Mouse (Mus musculus) MN1 (cell line): ENCODE results near the gene Schip1.
"Not testable (repeated sequence)": the region's sequence is repeated elsewhere in the genome, so short reads cannot be mapped to it uniquely, and the experiment has no call there.

Experiments
- DNase-seq: peaks from one replicate; pipeline ENCODE4 v3.0.0-alpha.2; 2016; ENCODE audit warnings: low spot score

The Schip1 gene

DNA sequence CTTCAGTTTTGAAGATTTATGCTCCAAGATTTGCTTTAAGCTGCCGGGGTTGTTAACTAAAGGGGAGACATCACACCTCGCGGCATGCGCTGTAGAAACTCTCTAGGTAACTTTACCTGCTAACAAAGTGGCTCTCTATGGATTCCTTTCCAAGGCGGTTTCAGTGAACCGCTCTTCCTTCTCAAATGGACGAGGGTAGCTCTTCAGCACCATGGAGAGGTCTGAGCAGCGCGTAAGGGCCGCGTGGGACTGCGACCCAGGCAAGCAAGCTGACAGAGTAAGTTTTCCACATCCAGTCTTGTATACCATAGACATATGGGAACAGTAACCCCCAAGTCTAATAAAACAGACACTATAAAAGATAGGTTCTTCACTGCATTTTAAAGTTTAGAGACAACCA, at the start of gene Schip1:
Schip1 (plus strand) TSS at position 72 of the 400 bp plus-strand sequence.
- no peak for DNase-seq

DNA sequence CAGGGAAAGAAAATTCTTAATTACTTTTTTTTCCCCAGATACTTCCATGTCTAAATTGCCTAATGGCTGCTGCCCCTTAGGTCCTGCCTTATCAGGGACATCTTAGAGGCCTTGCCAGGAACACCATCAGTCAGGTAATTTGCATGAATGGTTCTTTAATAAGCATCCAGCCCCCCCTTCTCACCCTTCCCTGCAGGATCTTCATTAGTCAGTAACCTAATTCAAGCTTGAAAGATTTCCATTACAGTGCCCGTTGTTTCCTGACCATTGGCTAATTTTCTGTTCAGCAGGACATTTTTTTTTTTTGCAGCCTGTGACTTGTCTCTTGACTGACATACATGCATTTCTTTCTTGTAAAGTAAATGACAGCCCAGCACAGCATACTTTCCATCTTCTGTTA, 48.8 kb upstream of the Schip1 start:
- DNase-seq = no peak

DNA sequence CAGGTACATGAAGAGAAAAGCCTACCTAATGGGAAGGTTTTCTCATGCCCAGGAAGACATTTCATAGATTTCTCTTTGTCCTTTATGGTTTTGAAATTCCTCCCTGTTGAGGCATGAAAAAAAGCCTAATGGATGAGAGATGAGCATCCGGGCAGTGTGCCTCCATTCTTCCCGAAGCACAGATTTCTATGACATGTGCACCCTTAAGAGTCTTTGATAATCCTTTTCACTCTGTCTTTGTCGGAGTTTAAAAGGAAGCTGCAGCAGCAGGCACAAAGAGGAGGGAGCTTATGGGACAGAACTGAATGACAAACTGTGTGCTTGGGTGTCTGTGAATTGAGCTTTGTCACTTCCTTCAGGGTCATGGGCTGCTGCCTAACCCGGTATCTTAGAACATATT, 45.2 kb upstream of the Schip1 start:
- no peak for DNase-seq

DNA sequence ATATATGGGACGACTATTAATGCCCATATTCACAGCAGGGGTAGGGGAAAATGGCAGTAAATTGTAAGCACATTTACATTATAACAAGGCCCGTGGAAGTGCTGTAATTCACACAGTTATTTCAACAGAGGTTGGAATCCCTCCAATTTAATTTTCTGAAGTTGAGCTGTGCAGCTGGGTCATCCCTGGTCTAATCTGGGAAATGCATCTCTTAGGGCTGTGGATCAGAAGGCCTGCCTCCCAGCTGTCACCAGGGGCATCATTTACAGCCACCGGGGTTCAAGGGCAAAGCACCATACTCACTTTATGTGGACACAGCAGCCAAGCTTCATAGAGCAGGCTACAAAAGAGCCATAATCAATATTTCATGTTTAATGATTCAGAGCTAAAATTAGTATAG, 28.5 kb upstream of the Schip1 start:
- DNase-seq = no peak

DNA sequence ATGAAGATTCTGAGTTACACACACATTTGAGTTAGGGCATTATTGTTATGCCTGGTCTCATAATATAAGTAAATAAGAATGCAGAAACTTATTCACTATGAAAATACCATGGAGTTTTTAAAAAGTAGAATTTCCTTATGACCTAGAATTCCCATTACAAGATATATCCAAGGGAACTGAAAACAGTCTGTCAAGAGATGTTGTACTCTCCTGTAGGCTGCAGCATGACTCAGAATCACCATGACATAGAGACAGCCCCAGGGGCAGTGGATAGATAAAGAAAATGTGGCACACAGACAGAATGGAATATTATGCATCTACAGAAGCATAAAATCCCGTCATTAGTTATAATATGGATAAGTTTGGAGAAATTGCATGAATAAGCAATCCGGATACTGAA, 21.7 kb upstream of the Schip1 start:
- DNase-seq = no peak

DNA sequence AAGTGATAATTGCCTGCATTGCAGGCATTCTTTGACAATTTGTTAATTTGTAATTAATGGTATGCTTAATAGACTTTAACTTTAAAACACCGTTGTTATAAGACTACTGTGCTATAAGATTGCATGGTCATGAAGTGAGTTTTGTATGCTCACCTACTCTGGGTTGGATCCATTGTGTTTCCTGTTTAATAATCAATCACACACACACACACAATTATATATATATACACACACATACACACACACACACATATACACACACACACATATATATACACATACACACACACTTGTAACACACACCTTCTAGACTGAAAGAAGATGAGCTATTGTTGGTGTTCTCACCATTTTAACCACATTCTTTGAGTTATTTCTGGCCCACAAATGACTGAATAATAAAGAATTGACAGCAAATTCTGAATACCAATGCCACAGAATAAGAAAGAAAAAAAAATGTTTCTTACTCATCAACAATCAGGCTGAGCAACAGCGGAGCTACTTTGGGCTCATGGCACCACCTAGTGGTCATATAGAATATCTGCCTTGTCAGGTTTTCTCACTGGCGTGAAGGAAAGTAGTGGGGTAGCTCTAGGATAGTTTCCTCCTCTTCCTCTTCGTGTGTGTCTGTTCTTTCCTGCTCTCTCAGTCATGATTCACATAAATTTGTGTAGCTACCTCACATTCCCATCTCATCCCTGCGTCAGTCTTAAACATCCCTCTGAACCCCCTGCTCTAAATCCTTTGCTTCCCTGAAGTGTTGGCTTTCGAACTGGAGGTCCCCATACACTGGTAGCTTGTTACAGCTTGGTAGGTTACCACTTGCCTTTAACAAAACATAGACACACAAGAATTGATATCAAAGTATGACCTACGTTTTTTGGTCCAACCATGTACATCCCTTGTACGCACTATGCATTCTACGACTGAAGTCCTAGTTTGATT, 18.9 kb upstream of the Schip1 start:
- DNase-seq = peak; percentile 49

- no peak for DNase-seq
These were observed 11.1 kb upstream of the Schip1 start for GRCm38 (mm10) chr3:68053538-68053937.

GRCm38 (mm10) chr3:68055071-68055470, 9.5 kb upstream of the Schip1 start:
- DNase-seq = no peak

DNA sequence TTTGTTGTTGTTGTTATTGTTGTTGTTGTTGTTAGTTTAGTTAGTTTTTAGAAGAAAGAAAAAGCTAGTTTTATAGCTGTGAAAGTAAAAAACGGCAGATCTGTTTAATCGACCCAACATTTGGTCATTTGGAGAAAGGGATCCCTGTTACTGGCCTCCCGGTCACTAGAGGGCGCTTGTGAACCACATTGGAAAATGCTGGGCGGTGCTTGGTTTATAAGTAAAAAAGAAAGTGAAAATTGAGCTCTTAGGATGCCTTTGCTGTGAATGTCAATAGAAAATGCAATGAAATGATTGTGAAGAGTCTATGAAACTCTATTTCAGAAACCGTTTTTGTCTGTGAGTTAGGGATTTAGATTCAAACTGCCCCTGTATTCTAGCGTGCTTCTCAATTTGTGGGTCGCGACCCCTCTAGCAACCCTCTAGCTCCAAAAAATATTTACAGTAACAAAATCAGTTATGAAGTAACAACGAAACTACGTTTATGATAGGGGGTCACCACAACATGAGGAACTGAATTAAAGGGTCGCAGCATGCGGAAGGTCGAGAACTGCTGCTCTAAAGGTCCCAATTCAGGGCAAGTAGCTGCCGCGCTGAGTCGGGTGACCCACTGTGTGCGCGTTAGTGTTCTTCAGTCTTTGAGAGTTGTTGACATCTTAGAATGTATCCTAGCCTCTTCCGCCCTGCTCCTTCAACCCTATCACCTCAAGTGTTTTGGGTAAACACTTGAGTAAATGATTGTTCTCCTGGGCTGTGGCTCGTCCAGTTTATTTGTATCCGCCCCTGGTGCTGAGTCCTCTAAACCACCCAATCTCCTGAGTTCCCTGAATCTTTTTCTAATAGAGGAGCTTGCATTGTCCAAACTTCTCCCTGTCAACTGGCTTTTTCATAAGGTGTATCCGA, 8.0 kb upstream of the Schip1 start:
- peak; percentile 51 for DNase-seq

- DNase-seq = no peak
These were observed 5.3 kb upstream of the Schip1 start for GRCm38 (mm10) chr3:68059162-68059800.

DNA sequence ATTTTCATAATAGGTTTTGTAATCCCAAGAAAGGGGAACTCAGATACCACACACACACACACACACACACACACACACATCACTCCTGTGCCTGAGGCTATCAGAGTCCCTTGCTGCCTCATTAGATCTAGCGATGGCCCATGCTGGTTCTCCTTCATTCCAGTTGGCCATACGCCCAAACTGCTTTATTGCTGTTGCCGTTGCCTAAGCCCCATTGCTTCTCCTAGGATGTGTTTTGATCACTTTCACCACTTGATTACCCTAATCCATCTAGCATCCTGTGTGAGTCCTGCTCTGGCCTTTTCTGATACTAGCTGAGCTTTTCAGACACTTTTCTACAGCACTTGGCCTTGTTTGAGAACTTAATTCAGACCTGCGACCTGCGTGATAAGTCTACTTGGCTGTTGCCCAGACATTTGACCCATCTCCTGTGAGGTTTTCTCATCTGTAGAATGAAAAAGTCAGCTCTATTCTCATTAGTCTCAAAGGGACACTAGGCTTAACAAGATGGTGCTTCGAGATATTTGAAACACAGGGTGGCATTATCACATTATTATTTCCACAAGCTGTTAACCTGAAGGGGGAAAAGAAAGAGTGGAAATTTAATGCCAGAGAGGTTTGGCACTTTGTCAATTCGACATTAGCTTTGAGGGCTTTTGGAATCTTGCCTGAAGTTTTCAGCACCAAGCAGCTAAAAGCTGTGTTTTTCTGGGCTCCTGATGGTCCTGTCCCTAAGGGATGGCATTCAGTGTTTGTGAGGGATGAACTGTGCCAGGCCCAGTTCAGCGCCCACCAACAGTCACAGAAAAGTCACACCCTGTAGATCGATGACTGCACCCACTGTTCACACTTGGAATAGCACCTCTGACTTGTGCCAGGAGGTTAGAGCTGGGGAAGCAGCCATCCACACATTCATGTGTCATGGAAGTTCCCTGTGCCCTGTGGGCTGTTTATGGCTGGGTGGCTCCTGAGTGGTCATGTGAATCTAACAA, 7.1 kb downstream of the Schip1 start:
- DNase-seq = no peak

DNA sequence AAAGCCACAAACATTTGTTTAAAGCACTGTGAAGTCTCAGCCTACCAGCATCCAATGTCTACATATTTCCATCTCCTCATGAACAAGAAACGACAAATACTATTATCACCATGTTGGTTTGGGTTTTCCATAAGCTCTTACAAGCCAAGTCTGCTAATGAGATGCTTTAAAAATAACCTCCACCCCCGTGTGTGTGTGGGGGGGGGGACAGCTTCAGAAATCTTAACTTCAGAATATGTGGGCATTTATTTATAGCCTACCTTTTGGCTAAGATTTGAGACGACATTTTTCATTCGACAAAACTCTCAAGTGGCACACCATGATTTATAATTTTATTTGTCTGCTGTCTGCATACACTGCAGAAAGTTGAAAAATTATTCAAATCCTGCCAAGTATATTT, 12.8 kb downstream of the Schip1 start:
- no peak for DNase-seq

DNA sequence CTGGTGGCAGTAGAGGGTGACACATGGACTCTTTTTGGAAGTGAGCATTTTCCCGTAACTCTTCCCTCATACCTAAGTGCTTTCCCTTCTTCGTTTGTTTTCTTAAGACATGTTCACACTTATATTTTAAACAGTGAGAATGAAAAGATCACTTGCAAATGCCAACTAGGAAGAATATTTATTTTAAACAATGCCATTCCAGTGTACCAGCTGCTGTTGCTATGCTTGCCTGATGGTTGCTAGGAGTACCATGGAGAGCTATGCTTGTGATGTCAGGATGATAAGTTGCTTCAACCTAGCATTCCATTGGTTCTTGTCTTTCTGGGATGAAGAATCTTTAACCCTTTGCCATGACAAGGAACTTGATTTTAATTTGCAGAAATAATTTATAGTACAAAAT, 20.4 kb downstream of the Schip1 start:
- DNase-seq = no peak

DNA sequence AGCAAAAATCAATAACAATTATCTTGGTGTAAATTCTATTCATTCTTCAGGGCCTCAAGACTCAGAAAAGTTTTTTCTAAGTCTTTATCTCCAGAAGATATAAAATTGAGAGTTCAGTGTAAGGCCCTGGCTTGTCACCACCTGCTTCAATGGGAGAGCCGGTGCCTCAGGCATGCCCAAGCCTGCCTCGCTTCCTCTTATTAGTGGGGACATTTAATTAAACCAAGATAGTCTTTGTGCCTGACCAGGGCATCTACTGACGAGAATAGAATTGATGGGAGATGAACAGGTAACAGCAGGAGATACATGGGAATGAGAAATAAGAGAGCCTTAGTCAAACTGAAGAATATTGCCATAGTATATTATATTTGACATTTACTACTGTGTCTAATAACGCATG, 27.5 kb downstream of the Schip1 start:
- DNase-seq = no peak

DNA sequence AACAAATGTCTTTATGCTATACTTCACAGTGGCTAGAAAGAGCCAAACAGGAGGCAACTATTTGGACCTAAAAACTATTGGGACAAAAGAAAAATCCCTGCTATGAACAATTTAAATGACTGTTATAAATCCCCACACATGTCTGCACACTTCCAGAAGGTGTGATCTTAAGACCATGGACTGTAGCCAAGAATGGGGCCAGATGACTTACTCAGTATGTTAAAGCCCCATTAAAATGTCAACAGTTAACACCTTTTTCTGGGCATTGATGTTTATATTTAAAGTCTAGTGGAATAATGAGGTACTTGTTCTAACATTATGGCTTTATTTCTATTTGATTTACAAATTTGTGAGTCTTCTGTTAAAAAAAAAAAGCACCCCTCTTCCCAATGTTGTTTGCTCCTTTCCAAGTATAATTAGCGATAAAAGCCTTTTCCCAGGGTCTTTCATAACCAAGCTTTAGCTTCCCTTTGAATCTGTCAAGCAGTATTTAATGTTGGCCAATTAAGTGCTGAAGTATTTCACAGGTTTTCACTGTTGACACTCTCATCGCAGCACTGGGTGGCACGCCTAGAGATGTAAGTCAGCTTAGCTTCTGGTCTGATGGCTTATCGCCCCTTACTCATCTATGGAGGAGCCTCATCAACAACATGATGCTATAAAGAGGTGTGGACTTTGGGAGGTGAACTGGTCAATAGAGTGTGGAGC, 32.3 kb downstream of the Schip1 start:
- DNase-seq = no peak

DNA sequence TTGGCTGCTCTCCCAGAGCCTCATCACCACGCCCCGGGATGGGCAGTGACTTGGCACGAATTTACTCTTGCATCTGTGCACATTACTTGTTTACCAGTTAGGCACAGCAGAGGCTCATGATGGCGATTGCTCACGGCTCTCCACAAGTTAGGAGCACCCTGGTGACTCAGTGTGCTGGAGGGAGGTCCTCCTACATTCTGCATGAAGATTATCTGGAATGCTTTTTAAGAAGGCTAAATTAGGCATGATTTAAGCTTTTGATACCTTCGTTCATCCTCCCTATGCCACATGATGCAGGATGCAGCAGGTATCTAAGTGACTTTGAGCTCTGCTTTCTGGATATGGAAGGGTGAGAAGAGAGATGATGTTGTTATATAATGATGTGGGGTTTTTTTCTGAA, 35.0 kb downstream of the Schip1 start:
- DNase-seq = not testable (repeated sequence)

DNA sequence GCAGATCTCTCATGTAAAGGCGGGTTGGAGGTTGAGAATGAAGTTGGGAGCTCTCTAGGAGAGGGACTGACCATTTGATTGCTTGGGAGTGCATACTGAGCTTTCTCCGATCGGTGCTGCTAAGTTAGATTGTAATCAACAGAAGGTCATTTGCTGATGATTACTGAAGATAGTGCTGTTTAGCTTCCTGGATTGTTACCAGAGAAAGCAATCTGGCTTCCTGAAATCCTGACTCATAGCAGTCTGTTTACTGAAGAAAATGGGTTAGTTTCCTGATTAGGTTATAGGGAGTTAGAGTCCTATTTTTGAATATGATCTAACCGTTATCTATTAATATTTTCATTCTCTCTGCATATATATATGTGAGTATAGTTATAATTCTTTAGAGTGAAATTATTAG, 36.7 kb downstream of the Schip1 start:
- no peak for DNase-seq

DNA sequence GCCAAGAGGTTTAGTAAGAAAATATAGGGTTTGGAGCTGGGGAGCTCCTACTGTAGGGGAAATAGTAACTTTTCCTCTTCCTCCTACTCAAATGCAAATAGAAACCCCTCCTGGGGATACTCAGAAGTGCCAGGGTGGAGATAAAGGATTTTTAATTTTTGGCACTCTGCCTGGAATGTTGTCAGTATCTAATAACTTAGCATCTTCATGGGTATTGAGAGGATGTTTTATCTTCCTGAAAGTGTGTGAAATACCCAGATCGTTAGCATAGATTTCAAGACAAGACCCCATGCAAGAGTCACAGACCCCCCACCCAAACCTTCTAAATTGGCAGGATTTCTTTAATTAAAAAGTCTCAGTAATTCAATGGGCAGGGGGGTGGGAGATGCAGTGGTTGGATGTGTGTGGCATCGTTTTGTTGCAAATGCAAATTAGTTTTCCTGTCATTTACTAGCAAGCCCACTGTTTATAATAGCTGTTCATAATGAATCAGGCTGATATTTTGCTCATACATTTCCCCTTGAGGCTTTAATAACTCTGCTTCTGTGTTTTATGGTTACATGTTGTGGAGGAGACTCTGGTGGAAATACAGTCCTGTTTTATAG, 40.6 kb downstream of the Schip1 start:
- no peak for DNase-seq

DNA sequence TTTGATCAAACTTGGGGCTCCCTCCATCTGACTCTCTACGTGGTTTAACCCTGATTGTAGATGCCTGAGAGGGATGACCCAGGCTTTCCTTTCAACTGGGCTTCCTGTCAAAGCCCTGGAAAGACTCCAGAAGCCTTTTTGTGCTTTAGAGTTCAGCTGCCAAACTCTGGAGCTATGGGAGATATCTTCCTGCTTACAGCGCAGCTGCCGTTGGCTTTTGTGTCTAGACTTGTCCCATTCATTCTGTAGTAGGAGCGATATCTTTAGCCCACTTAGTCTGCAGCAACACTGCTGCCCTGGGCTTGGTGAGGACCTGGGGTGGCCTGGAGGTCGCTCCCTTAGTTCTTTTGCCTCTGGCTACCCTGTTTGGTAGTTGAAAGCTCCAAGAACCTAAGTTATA, 56.7 kb downstream of the Schip1 start:
- DNase-seq = no peak

DNA sequence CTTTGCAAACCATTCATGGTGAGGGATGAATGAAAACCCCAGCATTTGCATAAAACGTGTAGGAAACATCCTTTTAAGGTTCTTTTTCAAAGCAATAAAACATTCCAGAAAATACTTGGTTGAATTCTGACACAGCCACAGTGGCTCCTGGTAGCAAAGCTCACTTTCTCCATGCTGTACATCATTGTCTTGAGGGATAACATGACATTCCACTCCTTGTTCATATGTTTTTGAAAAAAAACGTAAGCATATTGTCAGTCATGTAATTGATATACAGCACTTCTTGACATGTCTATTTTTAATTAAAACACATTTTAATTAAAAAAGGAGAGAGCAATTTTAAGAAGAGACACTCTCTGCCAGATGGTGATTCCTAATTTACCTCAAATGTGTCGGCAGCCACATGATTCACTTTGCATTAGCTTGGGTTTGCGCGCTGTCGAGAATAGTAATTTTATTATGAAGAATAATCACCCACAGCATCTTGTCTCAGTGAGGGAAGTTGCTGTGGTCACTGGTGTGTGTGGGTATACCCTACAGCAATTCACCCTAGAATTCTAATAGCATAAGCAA, 61.8 kb downstream of the Schip1 start:
- DNase-seq = no peak
